12 mouse cellular contexts compared by ENCODE assay signal in genomic region chr4:87026311-87027151, GRCm38 (mm10).
DNase-seq lines count a peak whose midpoint lies in the region; ATAC-seq lines count a peak whose summit lies in the region.
"Had no signal": no experiment of that assay in that cellular context is flagged by ENCODE, and none has a peak within 500 bp of the region (broad histone marks: within the 10 kb centered on the region; RNA-seq: fewer than 3 reads in every experiment).

No protein-coding gene starts in this region.

- H3K27me3 ChIP-seq in embryonic facial prominence, embryonic 11.5 days (ENCODE audit: control insufficient read depth, insufficient read depth, low read length), result no peaks in the 10 kb centered on the region
- no peaks in the 10 kb centered on the region for H3K27me3 ChIP-seq in embryonic facial prominence, embryonic 10.5 days (replicated peaks; ENCODE audit: low read depth, poor library complexity, severe bottlenecking)
- no peaks in the 10 kb centered on the region for H3K27me3 ChIP-seq in midbrain, embryonic 13.5 days
- H3K27me3 ChIP-seq in midbrain, embryonic 11.5 days (ENCODE audit: control insufficient read depth, insufficient read depth, low read length), result no peaks in the 10 kb centered on the region
- no peaks in the 10 kb centered on the region for H3K27me3 ChIP-seq in forebrain, embryonic 15.5 days

- no peak overlapping the region for H3K27ac ChIP-seq in embryonic facial prominence, embryonic 11.5 days (replicated peaks; ENCODE audit: low read depth, low read length)
- H3K27ac ChIP-seq in embryonic facial prominence, embryonic 10.5 days (replicated peaks), result no peak overlapping the region
- H3K27ac ChIP-seq in midbrain, embryonic 13.5 days, result no peak overlapping the region
- no peak overlapping the region for H3K27ac ChIP-seq in midbrain, embryonic 11.5 days (ENCODE audit: low read depth, low read length)
- no peak overlapping the region; the same call in 1 of the 2 replicates for H3K27ac ChIP-seq in forebrain, embryonic 15.5 days (replicated peaks)

- H3K4me1 ChIP-seq in embryonic facial prominence, embryonic 11.5 days (ENCODE audit: control insufficient read depth, insufficient read depth, low read length), result no peaks in the 10 kb centered on the region
- peaks cover 3% of the 10 kb centered on the region; the same call in 1 of the 2 replicates for H3K4me1 ChIP-seq in embryonic facial prominence, embryonic 10.5 days
- peaks cover 5% of the 10 kb centered on the region; the same call in 1 of the 2 replicates for H3K4me1 ChIP-seq in midbrain, embryonic 13.5 days (replicated peaks)
- no peaks in the 10 kb centered on the region for H3K4me1 ChIP-seq in midbrain, embryonic 11.5 days (ENCODE audit: control insufficient read depth, insufficient read depth, low read length)
- peaks cover 15% of the 10 kb centered on the region for H3K4me1 ChIP-seq in forebrain, embryonic 15.5 days

- DNase-seq in embryonic facial prominence, embryonic 11.5 days (ENCODE audit: low spot score), result no peak
- no peak for DNase-seq in embryonic facial prominence, embryonic 10.5 days (ENCODE audit: low spot score)
- DNase-seq in midbrain, embryonic 11.5 days (ENCODE audit: low spot score, missing footprints), result no peak
- peak; percentile 81 for DNase-seq in retina, postnatal 1 day
- DNase-seq in layer of hippocampus, adult 9-11 months, result no peak
- DNase-seq: embryo, embryonic 11 days; kidney, postnatal 10 days; liver; right cerebral cortex, adult 18-20 months had no signal

- no peak overlapping the region for H3K9ac ChIP-seq in embryonic facial prominence, embryonic 11.5 days (replicated peaks; ENCODE audit: low read length)
- no peak overlapping the region for H3K9ac ChIP-seq in midbrain, embryonic 13.5 days (replicated peaks)
- H3K9ac ChIP-seq in midbrain, embryonic 11.5 days (ENCODE audit: low read length), result no peak overlapping the region
- H3K9ac ChIP-seq in forebrain, embryonic 15.5 days (replicated peaks), result no peak overlapping the region

- no peak overlapping the region for H3K4me2 ChIP-seq in embryonic facial prominence, embryonic 11.5 days (ENCODE audit: low read depth, low read length)
- no peak overlapping the region for H3K4me2 ChIP-seq in midbrain, embryonic 13.5 days (replicated peaks)
- H3K4me2 ChIP-seq in midbrain, embryonic 11.5 days, result no peak overlapping the region
- H3K4me2 ChIP-seq in forebrain, embryonic 15.5 days (replicated peaks), result no peak overlapping the region

- no peaks in the 10 kb centered on the region for H3K36me3 ChIP-seq in embryonic facial prominence, embryonic 11.5 days (replicated peaks; ENCODE audit: control insufficient read depth, insufficient read depth, low read depth, low read length)
- H3K36me3 ChIP-seq in embryonic facial prominence, embryonic 10.5 days (replicated peaks), result no peaks in the 10 kb centered on the region
- H3K36me3 ChIP-seq in midbrain, embryonic 13.5 days, result no peaks in the 10 kb centered on the region
- H3K36me3 ChIP-seq in midbrain, embryonic 11.5 days (ENCODE audit: control insufficient read depth, insufficient read depth, low read length), result no peaks in the 10 kb centered on the region
- no peaks in the 10 kb centered on the region for H3K36me3 ChIP-seq in forebrain, embryonic 15.5 days

- H3K4me3 ChIP-seq in embryonic facial prominence, embryonic 11.5 days (ENCODE audit: low read depth, low read length), result no peak overlapping the region
- no peak overlapping the region for H3K4me3 ChIP-seq in embryonic facial prominence, embryonic 10.5 days
- H3K4me3 ChIP-seq in midbrain, embryonic 13.5 days (replicated peaks), result no peak overlapping the region
- H3K4me3 ChIP-seq in midbrain, embryonic 11.5 days (ENCODE audit: low read depth, low read length), result no peak overlapping the region
- no peak overlapping the region for H3K4me3 ChIP-seq in forebrain, embryonic 15.5 days

- H3K9me3 ChIP-seq in embryonic facial prominence, embryonic 11.5 days (replicated peaks; ENCODE audit: control insufficient read depth, low read length), result no peaks in the 10 kb centered on the region
- H3K9me3 ChIP-seq in embryonic facial prominence, embryonic 10.5 days, result no peaks in the 10 kb centered on the region
- H3K9me3 ChIP-seq in midbrain, embryonic 13.5 days, result no peaks in the 10 kb centered on the region
- no peaks in the 10 kb centered on the region for H3K9me3 ChIP-seq in midbrain, embryonic 11.5 days (ENCODE audit: control insufficient read depth, low read length)
- H3K9me3 ChIP-seq in forebrain, embryonic 15.5 days, result no peaks in the 10 kb centered on the region

- 67% methylated on average over 14 of the region's 14 CpGs for WGBS in embryonic facial prominence, embryonic 11.5 days
- 73% methylated on average over 14 of the region's 14 CpGs for WGBS in embryonic facial prominence, embryonic 10.5 days
- WGBS in midbrain, embryonic 13.5 days, result 64% methylated on average over 14 of the region's 14 CpGs
- WGBS in midbrain, embryonic 11.5 days, result 69% methylated on average over 14 of the region's 14 CpGs
- 37% methylated on average over 14 of the region's 14 CpGs for WGBS in forebrain, embryonic 15.5 days

- ATAC-seq in embryonic facial prominence, embryonic 11.5 days (replicated peaks; ENCODE audit: insufficient number of reproducible peaks, low FRiP score, low TSS enrichment, low read depth), result 0 out of 2 replicates have a peak, but pooled peaks have one; percentile 39
- peak; percentile 72 for ATAC-seq in midbrain, embryonic 13.5 days
- no peak for ATAC-seq in midbrain, embryonic 11.5 days (ENCODE audit: low FRiP score)
- ATAC-seq in forebrain, embryonic 15.5 days (replicated peaks), result peak; percentile 65
- no peak for ATAC-seq in megakaryocyte progenitor cell, adult 5-6 weeks (replicated peaks; ENCODE audit: poor library complexity)

Comparison
In these comparisons a context has a peak if more than half of its experiments do, and no peak if none do; other contexts are left out.
1. ATAC-seq: peak in embryonic facial prominence, embryonic 11.5 days (single experiment), midbrain, embryonic 13.5 days (single experiment) and forebrain, embryonic 15.5 days (single experiment); none in midbrain, embryonic 11.5 days (single experiment) and megakaryocyte progenitor cell, adult 5-6 weeks (single experiment).